Mouse (Mus musculus) layer of hippocampus, adult 8-10 months (tissue): ENCODE measurements around the gene Klrb1c. TPM values are rescaled to one million over a fixed set of nuclear protein-coding genes. Genes with fewer than 3 reads are reported as not detected.
A peak's percentile ranks its signal among the peaks of the same experiment; 100 is the strongest.
"Not testable (repeated sequence)": the region's sequence is repeated elsewhere in the genome, so short reads cannot be mapped to it uniquely, and the experiment has no call there.

Experiments used
- DNase-seq, 2 experiments: peaks; one replicate each; pipeline ENCODE4 v3.0.0; 2022; ENCODE audit warnings: low spot score in 2 of 2
- total RNA-seq, 4 experiments: library from RNA; stranded (reverse); gene quantifications; 2 replicates each; pipeline ENCODE4 v1.2.4; 2022

The Klrb1c gene
- total RNA-seq, 4 experiments from 2014 or later: 0.12 to 0.25 TPM; not detected in 2

GRCm38 (mm10) chr6:128755402-128755763, 33.6 kb downstream of the Klrb1c start:
- DNase-seq: not testable (repeated sequence)

- DNase-seq: not testable (repeated sequence)
Observed at GRCm38 (mm10) chr6:128754748-128755401, 34.1 kb downstream of the Klrb1c start.

- DNase-seq: not testable (repeated sequence)
Observed at GRCm38 (mm10) chr6:128754265-128754664, 34.8 kb downstream of the Klrb1c start.

DNA sequence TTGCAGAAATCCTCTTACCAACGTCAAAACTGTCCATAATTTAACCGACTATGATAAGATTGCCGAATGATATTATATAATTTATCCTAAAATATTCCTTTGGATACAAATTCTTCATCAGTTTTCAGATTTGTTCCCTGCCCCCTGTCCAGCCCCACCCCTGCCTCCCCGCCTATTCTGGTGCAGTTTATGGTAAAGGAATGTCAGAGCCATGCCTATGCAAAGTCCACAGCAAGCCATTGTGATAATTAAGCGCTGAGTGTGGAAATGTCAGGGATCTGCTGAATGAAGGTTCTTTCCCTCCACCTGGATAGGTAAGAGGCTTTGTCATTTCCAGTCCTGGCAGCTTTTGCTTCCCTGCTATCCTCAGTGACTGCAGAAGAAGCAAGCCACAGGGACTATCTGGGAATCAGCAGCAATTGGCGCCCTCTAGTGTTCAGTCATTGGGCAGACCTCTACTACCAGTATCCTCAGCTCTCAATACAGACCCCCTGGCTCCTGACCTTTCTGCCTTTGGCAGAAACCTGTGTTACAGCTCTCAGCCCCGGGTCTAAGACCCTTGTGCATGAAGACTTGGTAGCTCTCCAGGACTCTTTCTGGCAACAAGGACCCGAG, 35.3 kb downstream of the Klrb1c start:
- peak; percentile 85 to 90 for DNase-seq

DNA sequence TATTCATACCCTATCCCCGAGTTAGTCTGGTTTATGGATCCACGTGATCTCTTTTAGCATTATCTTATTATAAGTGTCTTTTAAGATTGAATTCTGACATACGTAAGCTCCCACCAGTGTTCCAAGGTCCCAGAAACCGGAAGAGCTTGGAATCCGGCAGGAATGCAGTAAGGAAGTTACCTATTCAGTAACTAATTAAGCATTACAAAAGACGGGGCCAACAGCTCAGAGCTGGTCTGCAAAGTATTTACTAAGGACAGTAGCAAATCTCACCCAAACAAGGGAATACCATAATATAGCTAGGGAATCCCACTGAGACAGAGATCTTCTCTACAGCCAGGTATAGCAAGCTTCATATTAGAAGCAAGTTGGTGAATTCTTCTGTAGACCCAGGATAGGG, 42.0 kb downstream of the Klrb1c start:
- DNase-seq: not testable (repeated sequence)

DNA sequence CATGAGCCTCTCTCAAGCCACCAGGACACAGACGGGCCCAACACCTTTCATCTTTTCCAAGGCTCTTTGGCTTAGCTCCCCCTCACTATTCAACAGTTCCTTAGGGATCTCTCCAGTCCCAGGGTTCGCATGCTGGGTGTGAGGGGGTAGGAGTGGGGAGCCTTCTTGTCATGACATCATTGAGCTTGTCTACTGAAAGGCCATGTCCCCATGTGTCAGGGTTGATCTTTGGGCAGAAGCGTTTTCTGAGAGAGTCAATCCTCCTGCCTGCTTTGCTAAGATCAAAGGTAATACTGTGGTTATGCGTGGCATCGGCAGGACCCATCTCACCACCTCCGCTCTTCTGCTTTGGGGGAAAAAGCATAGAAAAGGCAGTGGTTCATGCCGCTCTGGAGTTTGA, 51.6 kb downstream of the Klrb1c start:
- no peak for DNase-seq

DNA sequence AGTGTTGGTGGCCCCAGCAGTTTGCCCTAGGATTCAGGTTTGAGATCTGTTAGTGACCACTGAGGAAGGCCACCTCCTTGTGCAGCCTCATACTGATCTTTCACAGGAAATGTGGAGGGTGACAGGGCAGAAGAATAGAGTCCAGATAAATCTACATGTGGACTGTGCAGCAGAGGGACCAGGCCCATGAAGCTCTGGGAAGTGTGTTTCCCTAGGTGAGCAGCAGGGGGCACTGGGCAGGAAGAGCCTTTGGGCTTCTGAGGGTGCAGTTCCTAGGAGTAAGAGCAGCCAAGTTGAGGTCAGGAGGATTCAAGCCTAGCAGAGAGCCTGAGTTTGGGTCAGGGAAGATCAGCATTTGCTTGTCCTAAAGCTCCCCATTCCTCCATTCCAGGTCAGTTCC, 52.9 kb downstream of the Klrb1c start:
- no peak for DNase-seq

DNA sequence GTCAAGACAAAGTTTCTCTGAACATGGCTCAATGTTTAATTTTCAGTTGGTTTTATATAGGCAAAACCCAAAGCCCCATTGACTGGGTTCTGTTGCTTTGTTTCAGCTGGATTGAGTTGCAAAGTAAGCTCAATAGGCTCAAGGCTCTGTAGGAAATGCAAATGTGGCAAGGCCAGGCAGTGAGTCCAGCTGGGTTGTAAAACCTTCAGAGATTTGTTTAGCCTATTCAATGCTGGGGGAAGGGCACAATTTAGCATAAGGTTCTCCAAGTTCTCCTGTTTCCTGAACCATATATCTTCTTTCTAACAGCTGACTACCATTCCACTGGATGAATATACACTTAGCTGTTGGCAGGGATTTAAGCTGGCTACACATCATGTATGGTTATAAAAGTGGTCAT, 54.1 kb downstream of the Klrb1c start:
- DNase-seq: no peak

DNA sequence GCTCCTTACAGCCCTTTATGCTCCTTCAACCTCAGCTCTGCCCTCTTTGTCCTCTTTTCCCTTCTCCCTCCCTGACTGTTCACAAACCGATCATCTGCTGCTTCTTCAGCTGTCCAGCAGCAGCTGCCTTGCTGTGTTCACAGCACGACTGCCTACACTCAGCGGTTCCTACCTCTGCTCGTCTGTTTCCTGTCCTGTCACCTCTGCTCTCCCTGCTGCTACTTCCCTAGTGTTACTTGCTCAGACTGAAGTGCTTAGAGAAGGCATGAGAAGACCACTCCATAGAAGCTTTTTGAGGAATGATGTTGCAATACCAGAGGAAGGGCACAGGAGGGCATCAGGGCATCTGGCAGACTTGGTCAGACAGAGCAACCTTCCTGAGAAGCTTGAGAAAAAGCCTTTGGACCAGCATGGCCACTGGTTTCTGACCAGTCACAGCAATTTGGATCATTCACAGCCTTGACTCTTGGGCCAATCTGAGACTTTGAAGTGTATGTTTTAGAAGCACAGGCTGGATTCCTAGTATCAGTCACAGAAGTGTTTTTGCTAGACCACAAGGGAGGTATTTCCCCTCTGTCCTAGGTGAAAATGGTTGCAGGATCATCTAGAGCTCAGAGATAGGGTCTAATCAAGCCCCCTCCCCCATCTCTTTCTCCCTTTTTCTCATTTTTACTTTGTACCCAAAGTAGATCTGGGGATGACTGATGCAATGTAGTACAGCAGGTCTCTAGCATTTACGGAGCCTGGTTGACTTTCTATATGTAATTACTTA, 54.9 kb downstream of the Klrb1c start:
- DNase-seq: no peak

- DNase-seq: no peak
Observed at GRCm38 (mm10) chr6:128732032-128732431, 57.0 kb downstream of the Klrb1c start.

Other genes starting within 250 kb of the Klrb1c start
- 10 to 100 TPM in 2 of 4 experiments, 1 to 10 TPM in 2; 7.2 to 13.6 (median 10.1) TPM for gene A2ml1, start 207.6 kb downstream of the Klrb1c start, total RNA-seq
- not detected for gene Klrb1a, start 165.7 kb downstream of the Klrb1c start, total RNA-seq
- not detected for gene Clec2h, start 126.8 kb downstream of the Klrb1c start, total RNA-seq
- under 1 TPM in 2 of 4 experiments, not detected in 2; 0.52 to 0.66 TPM for gene Klrb1, start 66.2 kb downstream of the Klrb1c start, total RNA-seq
- gene Gm44511, start 37.1 kb upstream of the Klrb1c start, total RNA-seq: 1 to 10 TPM in 1 of 4 experiments, not detected in 3; 1.1 TPM
- 1 to 10 TPM in 1 of 4 experiments, under 1 TPM in 1, not detected in 2; 0.40 to 1.3 TPM for gene Klrb1b, start 37.1 kb upstream of the Klrb1c start, total RNA-seq
- gene Clec2i, start 98.4 kb upstream of the Klrb1c start, total RNA-seq: not detected
- 1 to 10 TPM; 2.0 to 2.9 (median 2.1) TPM for gene BC035044, start 101.9 kb upstream of the Klrb1c start, total RNA-seq
- 1 to 10 TPM in 1 of 4 experiments, under 1 TPM in 1, not detected in 2; 0.69 to 1.0 TPM for gene Clec2g, start 145.2 kb upstream of the Klrb1c start, total RNA-seq